ENCODE assay signal across 24 mouse cellular contexts in the genomic region with DNA sequence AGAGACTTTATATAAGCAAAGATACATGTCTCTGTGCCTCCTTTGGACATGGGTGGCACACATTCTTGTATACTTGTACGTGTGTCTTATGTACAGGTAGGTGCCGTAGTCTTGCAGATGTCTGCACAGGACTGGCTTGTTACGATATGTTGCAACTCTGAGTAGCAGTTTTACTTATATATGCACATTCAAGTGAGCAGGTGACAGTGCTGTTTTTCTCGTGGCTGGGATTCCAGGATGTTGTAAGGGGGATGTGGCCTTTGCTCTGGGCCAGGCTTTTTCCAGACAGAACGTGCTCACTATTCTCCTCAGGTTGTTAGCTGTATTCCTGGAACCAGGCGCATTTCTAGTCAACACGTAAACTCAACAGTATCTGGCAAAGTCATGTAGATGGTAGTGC.
DNase-seq lines count a peak whose midpoint lies in the region; ATAC-seq and TF ChIP-seq lines count a peak whose summit lies in the region.
"Had no signal": no experiment of that assay in that cellular context is flagged by ENCODE, and none has a peak within 500 bp of the region (broad histone marks: within the 10 kb centered on the region; RNA-seq: fewer than 3 reads in every experiment).

No protein-coding gene starts in this region.

- no peak overlapping the region for H3K4me3 ChIP-seq in intestine, embryonic 16.5 days (ENCODE audit: low read length)
- H3K4me3 ChIP-seq in intestine, embryonic 15.5 days (replicated peaks): no peak overlapping the region
- H3K4me3 ChIP-seq in liver, postnatal 0 days (ENCODE audit: low read depth, low read length): no peak overlapping the region
- H3K4me3 ChIP-seq in intestine, postnatal 0 days (ENCODE audit: low read depth, low read length): no peak overlapping the region
- H3K4me3 ChIP-seq: embryonic facial prominence, embryonic 10.5 days; embryonic facial prominence, embryonic 13.5 days; erythroblast, embryonic 14.5 days; forebrain, embryonic 12.5 days; forebrain, embryonic 15.5 days; heart, adult 2 months; hindbrain, embryonic 12.5 days; hindbrain, embryonic 15.5 days had no signal

- peak; percentile 40; the same call in 1 of the 2 replicates for ATAC-seq in intestine, embryonic 16.5 days
- no peak for ATAC-seq in intestine, embryonic 15.5 days
- peak; percentile 55 for ATAC-seq in liver, postnatal 0 days
- ATAC-seq in intestine, postnatal 0 days: peak; percentile 72
- ATAC-seq: CD4-positive, CD25-positive, alpha-beta regulatory T cell, adult 4 months; forebrain, embryonic 15.5 days had no signal

- H3K4me1 ChIP-seq in intestine, embryonic 16.5 days (ENCODE audit: control insufficient read depth, insufficient read depth, low read length): peaks cover 9% of the 10 kb centered on the region; the same call in 1 of the 2 replicates
- peaks cover 11% of the 10 kb centered on the region; the same call in 1 of the 2 replicates for H3K4me1 ChIP-seq in intestine, embryonic 15.5 days (replicated peaks)
- peaks cover 3% of the 10 kb centered on the region for H3K4me1 ChIP-seq in liver, postnatal 0 days (ENCODE audit: insufficient read depth)
- H3K4me1 ChIP-seq in intestine, postnatal 0 days (replicated peaks; ENCODE audit: control insufficient read depth, insufficient read depth, low read length): no peaks in the 10 kb centered on the region; the same call in 1 of the 2 replicates
- H3K4me1 ChIP-seq: forebrain, embryonic 12.5 days; forebrain, embryonic 15.5 days; hindbrain, embryonic 15.5 days had no signal

- no peak overlapping the region for H3K4me2 ChIP-seq in intestine, embryonic 16.5 days (ENCODE audit: low read depth, low read length)
- H3K4me2 ChIP-seq in intestine, embryonic 15.5 days (replicated peaks): no peak overlapping the region
- H3K4me2 ChIP-seq in liver, postnatal 0 days (ENCODE audit: low read depth, low read length): no peak overlapping the region
- H3K4me2 ChIP-seq in intestine, postnatal 0 days (replicated peaks; ENCODE audit: low read depth): no peak overlapping the region
- H3K4me2 ChIP-seq: embryonic facial prominence, embryonic 13.5 days; forebrain, embryonic 12.5 days; forebrain, embryonic 15.5 days; heart, embryonic 11.5 days; hindbrain, embryonic 12.5 days; hindbrain, embryonic 15.5 days had no signal

- no peak for TF ChIP-seq EP300 in liver, postnatal 0 days (IDR thresholded peaks at IDR 0.05; ENCODE audit: low read depth)

- no peaks in the 10 kb centered on the region for H3K36me3 ChIP-seq in intestine, embryonic 16.5 days (ENCODE audit: control insufficient read depth, insufficient read depth, low read length)
- no peaks in the 10 kb centered on the region for H3K36me3 ChIP-seq in intestine, embryonic 15.5 days
- no peaks in the 10 kb centered on the region for H3K36me3 ChIP-seq in liver, postnatal 0 days (replicated peaks; ENCODE audit: insufficient read depth, low read length)
- 0 out of 2 replicates have a peak, but pooled peaks cover 5% of the 10 kb centered on the region for H3K36me3 ChIP-seq in intestine, postnatal 0 days (ENCODE audit: control insufficient read depth, insufficient read depth)
- H3K36me3 ChIP-seq: forebrain, embryonic 15.5 days; hindbrain, embryonic 15.5 days had no signal

- no peaks in the 10 kb centered on the region for H3K27me3 ChIP-seq in intestine, embryonic 16.5 days (replicated peaks; ENCODE audit: control insufficient read depth, insufficient read depth, low read length)
- H3K27me3 ChIP-seq in intestine, embryonic 15.5 days (replicated peaks): no peaks in the 10 kb centered on the region
- no peaks in the 10 kb centered on the region for H3K27me3 ChIP-seq in liver, postnatal 0 days (ENCODE audit: insufficient read depth, low read length)
- no peaks in the 10 kb centered on the region for H3K27me3 ChIP-seq in intestine, postnatal 0 days (replicated peaks; ENCODE audit: control insufficient read depth, insufficient read depth, low read length)
- H3K27me3 ChIP-seq: embryonic facial prominence, embryonic 13.5 days; forebrain, embryonic 12.5 days; forebrain, embryonic 15.5 days; hindbrain, embryonic 12.5 days; hindbrain, embryonic 15.5 days had no signal

- no peak overlapping the region for H3K9ac ChIP-seq in intestine, embryonic 16.5 days (ENCODE audit: low read depth, low read length)
- H3K9ac ChIP-seq in intestine, embryonic 15.5 days: no peak overlapping the region
- H3K9ac ChIP-seq in liver, postnatal 0 days (replicated peaks): no peak overlapping the region
- H3K9ac ChIP-seq in intestine, postnatal 0 days (ENCODE audit: low read depth, low read length): no peak overlapping the region
- H3K9ac ChIP-seq: embryonic facial prominence, embryonic 13.5 days; forebrain, embryonic 12.5 days; forebrain, embryonic 15.5 days; hindbrain, embryonic 12.5 days; hindbrain, embryonic 15.5 days had no signal

- no peak overlapping the region for H3K27ac ChIP-seq in intestine, embryonic 16.5 days (ENCODE audit: low read length)
- no peak overlapping the region for H3K27ac ChIP-seq in intestine, embryonic 15.5 days
- no peak overlapping the region for H3K27ac ChIP-seq in liver, postnatal 0 days (ENCODE audit: low read depth)
- no peak overlapping the region for H3K27ac ChIP-seq in intestine, postnatal 0 days (ENCODE audit: low read depth, low read length)
- H3K27ac ChIP-seq: embryonic facial prominence, embryonic 10.5 days; forebrain, embryonic 12.5 days; forebrain, embryonic 15.5 days; heart, adult 2 months; hindbrain, embryonic 12.5 days; hindbrain, embryonic 15.5 days had no signal

- no peaks in the 10 kb centered on the region for H3K9me3 ChIP-seq in intestine, embryonic 16.5 days (ENCODE audit: control insufficient read depth, low read length)
- H3K9me3 ChIP-seq in intestine, embryonic 15.5 days: no peaks in the 10 kb centered on the region
- no peaks in the 10 kb centered on the region for H3K9me3 ChIP-seq in liver, postnatal 0 days (ENCODE audit: low read length)
- H3K9me3 ChIP-seq in intestine, postnatal 0 days (ENCODE audit: control insufficient read depth): no peaks in the 10 kb centered on the region
- H3K9me3 ChIP-seq: embryonic facial prominence, embryonic 10.5 days; embryonic facial prominence, embryonic 13.5 days; forebrain, embryonic 12.5 days; forebrain, embryonic 15.5 days; hindbrain, embryonic 12.5 days; hindbrain, embryonic 15.5 days had no signal

- WGBS in intestine, embryonic 16.5 days: 73% methylated on average over 7 of the region's 7 CpGs
- 69% methylated on average over 7 of the region's 7 CpGs for WGBS in intestine, embryonic 15.5 days
- 47% methylated on average over 7 of the region's 7 CpGs for WGBS in liver, postnatal 0 days (ENCODE audit: insufficient replicate concordance)
- WGBS in intestine, postnatal 0 days: 50% methylated on average over 7 of the region's 7 CpGs

- no peak for TF ChIP-seq CTCF in liver, postnatal 0 days (IDR thresholded peaks at IDR 0.05; ENCODE audit: low read depth)
- TF ChIP-seq CTCF in intestine, postnatal 0 days (IDR thresholded peaks at IDR 0.05; ENCODE audit: low read depth): no peak

- DNase-seq in liver, postnatal 0 days: no peak
- no peak for DNase-seq in liver
- no peak for DNase-seq in thymus, postnatal 14 days
- DNase-seq in adrenal gland, postnatal 10 days: no peak
- DNase-seq: adrenal gland, adult 2 months; adrenal gland, postnatal 25 days; cerebellum, adult 11-12 months; cerebellum, adult 8-10 months; cerebellum, postnatal 36 days; embryo, embryonic 11 days; gastrocnemius, postnatal 25 days; heart, adult 2 months had no signal
